Mouse (Mus musculus) myocyte (in vitro differentiated cells): ENCODE data around the gene Kif3a. TPM values are rescaled to one million over a fixed set of nuclear protein-coding genes. Genes with fewer than 3 reads are reported as not detected.
"Not testable (repeated sequence)": the region's sequence is repeated elsewhere in the genome, so short reads cannot be mapped to it uniquely, and the experiment has no call there.

ENCODE experiments used
- H3K27me3 ChIP-seq: one replicate; pipeline ENCODE4 v1.6.1; 2011; ENCODE audit not compliant: control insufficient read depth, insufficient read depth, insufficient read length
- H3K36me3 ChIP-seq: one replicate; pipeline ENCODE4 v1.6.1; 2011; ENCODE audit not compliant: control insufficient read depth, insufficient read depth
- H3K4me2 ChIP-seq: one replicate; pipeline ENCODE4 v1.6.1; 2011; ENCODE audit warnings: low read depth, control low read depth
- H3K4me3 ChIP-seq: one replicate; pipeline ENCODE4 v1.5.1; 2011; ENCODE audit warnings: mild to moderate bottlenecking, control low read depth, moderate library complexity
- H3K79me2 ChIP-seq: one replicate; pipeline ENCODE4 v1.6.1; 2011; ENCODE audit not compliant: control insufficient read depth, insufficient read depth
- H3ac ChIP-seq: one replicate; pipeline ENCODE4 v1.6.1; 2011; ENCODE audit not compliant: control insufficient read depth, insufficient read length
- CEBPB ChIP-seq: IDR thresholded peaks from 2 replicates; pipeline ENCODE4 v1.6.1; 2011; ENCODE audit warnings: mild to moderate bottlenecking, moderate library complexity; ENCODE audit not compliant: poor library complexity, insufficient read depth, severe bottlenecking
- E2F4 ChIP-seq: IDR thresholded peaks from one replicate; pipeline ENCODE4 v1.6.1; 2011; ENCODE audit warnings: mild to moderate bottlenecking, control low read depth, moderate library complexity; ENCODE audit not compliant: insufficient read depth
- MAX ChIP-seq: IDR thresholded peaks from one replicate; pipeline ENCODE4 v1.6.1; 2011; ENCODE audit warnings: low read depth, mild to moderate bottlenecking, control low read depth
- MYOD1 ChIP-seq, 3 experiments: IDR thresholded peaks; one replicate each; pipeline ENCODE4 v1.6.1; 2011; ENCODE audit warnings: control low read depth in 2 of 3, low read depth in 2 of 3, mild to moderate bottlenecking in 2 of 3, moderate library complexity in 1 of 3; ENCODE audit not compliant: insufficient read length in 2 of 3, control insufficient read depth in 1 of 3
- MYOG ChIP-seq, 3 experiments: IDR thresholded peaks; one replicate each; pipeline ENCODE4 v1.6.1; 2011; ENCODE audit warnings: control low read depth in 2 of 3, low read depth in 2 of 3, mild to moderate bottlenecking in 2 of 3; ENCODE audit not compliant: insufficient read length in 2 of 3, control insufficient read depth in 1 of 3, insufficient read depth in 1 of 3
- POLR2A ChIP-seq: IDR thresholded peaks from one replicate; pipeline ENCODE4 v1.6.1; 2011; ENCODE audit warnings: low read depth, mild to moderate bottlenecking, control low read depth, moderate library complexity; ENCODE audit not compliant: insufficient read length
- POLR2AphosphoS2 ChIP-seq: IDR thresholded peaks from one replicate; pipeline ENCODE4 v1.6.1; 2011; ENCODE audit warnings: low read depth, control low read depth; ENCODE audit not compliant: insufficient read length
- REST ChIP-seq: IDR thresholded peaks from one replicate; pipeline ENCODE4 v1.6.1; 2011; ENCODE audit warnings: mild to moderate bottlenecking, control low read depth, moderate library complexity; ENCODE audit not compliant: insufficient read depth, insufficient read length
- SRF ChIP-seq: IDR thresholded peaks from one replicate; pipeline ENCODE4 v1.6.1; 2011; ENCODE audit warnings: low read depth; ENCODE audit not compliant: control insufficient read depth, insufficient read length
- TCF12 ChIP-seq: IDR thresholded peaks from one replicate; pipeline ENCODE4 v1.6.1; 2011; ENCODE audit warnings: mild to moderate bottlenecking, control low read depth; ENCODE audit not compliant: poor library complexity, insufficient read depth, severe bottlenecking
- TCF3 ChIP-seq: IDR thresholded peaks from one replicate; pipeline ENCODE4 v1.6.1; 2011; ENCODE audit warnings: low read depth, control low read depth; ENCODE audit not compliant: insufficient read length
- USF1 ChIP-seq: IDR thresholded peaks from one replicate; pipeline ENCODE4 v1.6.1; 2011; ENCODE audit warnings: low read depth, mild to moderate bottlenecking, control low read depth, moderate library complexity
- polyA plus RNA-seq: library from polyadenylated mRNA; unstranded; fragments of >200 nt; fragmentation: generic; extraction: Trizol; gene quantifications from one replicate; pipeline ENCODE4 v1.2.1, GENCODE M21; 2012; ENCODE audit warnings: missing spikeins

Gene Kif3a
- polyA plus RNA-seq, 1 experiment, result 13.6 TPM

DNA sequence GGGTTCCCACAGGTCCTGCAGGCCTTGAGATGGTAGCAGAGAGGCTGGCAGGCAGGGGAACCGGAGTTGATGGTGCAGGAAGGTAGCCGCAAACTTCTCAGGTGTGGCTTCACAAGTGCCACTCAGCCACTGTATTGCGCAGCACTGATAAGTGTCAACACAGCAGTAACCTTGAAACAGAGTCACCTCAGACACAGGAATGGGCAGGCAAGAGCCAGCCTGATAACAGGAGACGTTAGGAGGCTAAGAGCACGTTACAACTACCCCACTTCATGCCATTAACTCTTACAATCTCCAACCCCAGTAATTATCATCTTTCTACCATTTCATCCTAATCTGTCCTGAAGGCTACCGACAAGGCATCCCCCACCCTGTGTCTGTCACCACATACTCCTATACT, 19.6 kb upstream of the Kif3a start:
- Histone ChIP-seq H3K79me2 (no peaks in the 10 kb centered on the region), H3ac (no peak overlapping the region), H3K4me3 (no peak overlapping the region), H3K27me3 (no peaks in the 10 kb centered on the region), H3K36me3 (peaks cover 9% of the 10 kb centered on the region), H3K4me2 (no peak overlapping the region)
- TF ChIP-seq REST, result no peak
- TF ChIP-seq TCF12, result no peak
- no peak for TF ChIP-seq SRF
- TF ChIP-seq POLR2AphosphoS2, result peak; percentile 76
- no peak for TF ChIP-seq TCF3

DNA sequence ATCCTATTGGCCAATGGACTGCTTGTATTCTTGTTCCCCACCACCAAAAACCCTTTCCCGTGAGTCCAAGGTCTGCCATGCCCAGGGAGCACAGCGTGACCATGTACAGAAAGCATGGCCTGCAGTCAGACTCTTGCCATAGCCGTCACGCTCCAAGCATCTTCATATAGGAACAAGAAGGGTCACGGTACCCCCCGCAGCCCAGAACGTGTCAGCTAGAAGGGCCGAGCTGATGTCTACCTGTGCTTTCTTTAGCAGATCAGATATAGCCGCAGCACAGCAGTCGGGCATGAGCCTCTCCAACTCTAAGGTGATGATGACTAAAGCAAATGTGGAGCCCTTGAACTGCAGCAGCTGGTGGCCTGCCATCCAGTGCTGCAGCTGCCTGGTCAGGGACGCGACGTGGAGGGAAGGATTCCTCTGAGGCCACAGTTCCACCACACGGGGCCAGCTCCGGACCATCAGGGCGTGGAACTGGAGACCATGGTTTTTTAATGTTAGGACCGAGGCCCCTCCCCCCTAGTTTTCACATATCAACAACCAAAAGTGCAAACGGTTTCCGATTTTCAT, 19.1 kb upstream of the Kif3a start:
- Histone ChIP-seq H3K4me3 (no peak overlapping the region), H3K79me2 (no peaks in the 10 kb centered on the region), H3K36me3 (peaks cover 5% of the 10 kb centered on the region), H3ac (no peak overlapping the region), H3K27me3 (no peaks in the 10 kb centered on the region), H3K4me2 (no peak overlapping the region)
- TF ChIP-seq POLR2AphosphoS2 (peak; percentile 14), MYOD1 (IDR thresholded peaks at IDR 0.05; ENCODE audit: control insufficient read depth in 1 of 3, insufficient read length in 2 of 3, low read depth in 2 of 3) (peak in 2 of 3 experiments; percentile 80 to 85), TCF3 (peak; percentile 46), E2F4 (no peak), POLR2A (no peak), MAX (no peak), REST (no peak), USF1 (no peak), CEBPB (no peak), TCF12 (no peak), MYOG (IDR thresholded peaks at IDR 0.05; ENCODE audit: control insufficient read depth in 1 of 3, insufficient read depth in 1 of 3, insufficient read length in 2 of 3, low read depth in 2 of 3) (peak; percentile 66 to 93 (median 89)), SRF (no peak)

- no peak for TF ChIP-seq TCF3
- no peak for TF ChIP-seq MAX
- TF ChIP-seq MYOG (IDR thresholded peaks at IDR 0.05; ENCODE audit: control insufficient read depth in 1 of 3, insufficient read depth in 1 of 3, insufficient read length in 2 of 3, low read depth in 2 of 3), result no peak
- no peak for TF ChIP-seq TCF12
- no peak for TF ChIP-seq REST
- TF ChIP-seq E2F4, result no peak
- TF ChIP-seq USF1, result no peak
- no peak for TF ChIP-seq POLR2AphosphoS2
- no peak for TF ChIP-seq POLR2A
- no peak for TF ChIP-seq SRF
- TF ChIP-seq MYOD1 (IDR thresholded peaks at IDR 0.05; ENCODE audit: control insufficient read depth in 1 of 3, insufficient read length in 2 of 3, low read depth in 2 of 3), result no peak
- TF ChIP-seq CEBPB, result no peak
- peaks cover 4% of the 10 kb centered on the region for H3K36me3 ChIP-seq
- no peak overlapping the region for H3ac ChIP-seq
- no peaks in the 10 kb centered on the region for H3K79me2 ChIP-seq
- no peak overlapping the region for H3K4me2 ChIP-seq
- no peaks in the 10 kb centered on the region for H3K27me3 ChIP-seq
- no peak overlapping the region for H3K4me3 ChIP-seq
These were observed 16.5 kb upstream of the Kif3a start for GRCm38 (mm10) chr11:53550714-53551113.

- Histone ChIP-seq H3ac (no peak overlapping the region), H3K79me2 (no peaks in the 10 kb centered on the region), H3K4me2 (no peak overlapping the region), H3K27me3 (no peaks in the 10 kb centered on the region), H3K36me3 (peaks cover 4% of the 10 kb centered on the region), H3K4me3 (no peak overlapping the region)
- no peak for TF ChIP-seq MAX
- no peak for TF ChIP-seq TCF3
- TF ChIP-seq USF1, result no peak
- TF ChIP-seq REST, result no peak
- no peak for TF ChIP-seq E2F4
- TF ChIP-seq POLR2A, result no peak
- no peak for TF ChIP-seq SRF
- no peak for TF ChIP-seq TCF12
- no peak for TF ChIP-seq CEBPB
These were observed 15.4 kb upstream of the Kif3a start for GRCm38 (mm10) chr11:53551754-53552153.

GRCm38 (mm10) chr11:53556529-53556928, 10.7 kb upstream of the Kif3a start:
- not testable (repeated sequence) for H3ac ChIP-seq, H3K4me2 ChIP-seq, H3K79me2 ChIP-seq, H3K27me3 ChIP-seq, H3K4me3 ChIP-seq, H3K36me3 ChIP-seq

DNA sequence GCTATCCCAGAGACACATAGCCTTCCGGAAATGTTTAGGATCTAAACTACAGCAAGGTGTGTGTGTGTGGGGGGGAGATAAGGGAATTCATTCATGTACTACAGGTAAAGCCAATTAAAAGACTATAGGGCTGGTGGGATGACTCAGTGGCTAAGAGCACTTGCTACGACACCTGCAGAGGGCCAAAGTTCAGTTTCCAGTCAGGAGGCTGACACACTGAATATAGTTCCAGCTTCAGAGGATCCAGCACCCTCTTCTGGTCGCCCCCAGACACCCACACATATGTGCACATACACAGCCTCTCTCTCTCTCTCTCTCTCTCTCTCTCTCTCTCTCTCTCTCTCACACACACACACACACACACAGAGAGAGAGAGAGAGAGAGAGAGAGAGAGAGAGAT, 9.2 kb upstream of the Kif3a start:
- not testable (repeated sequence) for H3K4me2 ChIP-seq, H3K4me3 ChIP-seq, H3K36me3 ChIP-seq, H3K27me3 ChIP-seq, H3K79me2 ChIP-seq, H3ac ChIP-seq

- not testable (repeated sequence) for H3K79me2 ChIP-seq, H3K4me3 ChIP-seq, H3K27me3 ChIP-seq, H3ac ChIP-seq, H3K4me2 ChIP-seq, H3K36me3 ChIP-seq
These were observed 7.2 kb upstream of the Kif3a start for GRCm38 (mm10) chr11:53559980-53560379.
